Mouse (Mus musculus) stomach, embryonic 14.5 days (tissue): Measurements from ENCODE around the gene Cep170. TPM values are rescaled to one million over a fixed set of nuclear protein-coding genes. Genes with fewer than 3 reads are reported as not detected.
"Not testable (repeated sequence)": the region's sequence is repeated elsewhere in the genome, so short reads cannot be mapped to it uniquely, and the experiment has no call there.

Experiments
- ATAC-seq: fragments of 200-750 bp; cut with Nextera tagmentation; 2 replicates; pipeline ENCODE4 v1.8.0; 2017; ENCODE audit warnings: low read depth, moderate TSS enrichment; ENCODE audit not compliant: insufficient number of reproducible peaks, insufficient read depth, low FRiP score
- H3K27ac ChIP-seq: fragments of 300-500 bp; sonication (generic); 2 replicates; pipeline ENCODE4 v1.5.1; 2014; ENCODE audit warnings: mild to moderate bottlenecking, low read length, moderate library complexity, mixed read lengths
- H3K27me3 ChIP-seq: fragments of 300-500 bp; sonication (generic); 2 replicates; pipeline ENCODE4 v1.6.1; 2014; ENCODE audit warnings: low read length, control low read depth, mixed read lengths; ENCODE audit not compliant: control insufficient read depth, insufficient read depth
- H3K36me3 ChIP-seq: fragments of 300-500 bp; sonication (generic); 2 replicates; pipeline ENCODE4 v1.6.1; 2014; ENCODE audit warnings: mild to moderate bottlenecking, control low read depth, low read length, moderate library complexity, mixed read lengths; ENCODE audit not compliant: control insufficient read depth, insufficient read depth
- H3K4me1 ChIP-seq: fragments of 300-500 bp; sonication (generic); 2 replicates; pipeline ENCODE4 v1.6.1; 2014; ENCODE audit warnings: low read length, control low read depth, mixed read lengths; ENCODE audit not compliant: control insufficient read depth, insufficient read depth
- H3K4me2 ChIP-seq: fragments of 300-500 bp; sonication (generic); replicated peaks from 2 replicates; pipeline ENCODE4 v1.6.1; 2014; ENCODE audit warnings: low read depth, low read length, control low read depth
- H3K4me3 ChIP-seq: fragments of 300-500 bp; sonication (generic); 2 replicates; pipeline ENCODE4 v1.5.1; 2014; ENCODE audit warnings: low read depth, low read length, control low read depth
- H3K9ac ChIP-seq: fragments of 300-500 bp; sonication (generic); replicated peaks from 2 replicates; pipeline ENCODE4 v1.6.1; 2014; ENCODE audit warnings: low read depth, mild to moderate bottlenecking, control low read depth, low read length, moderate library complexity, mixed read lengths
- H3K9me3 ChIP-seq: fragments of 300-500 bp; sonication (generic); 2 replicates; pipeline ENCODE4 v1.6.1; 2016; ENCODE audit warnings: low read depth, low read length, control low read depth; ENCODE audit not compliant: control insufficient read depth
- WGBS: fragments of 180-500 bp; shearing (Covaris S2); extraction: QIAGEN DNeasy Blood & Tissue Kit; methylation state at CpG from one replicate; pipeline ENCODE4 v1.1.7; 2014; 5-methylcytosine and 5-hydroxymethylcytosine counted together
- polyA plus RNA-seq: library from polyadenylated mRNA; unstranded; fragments of >200 nt; fragmentation: Nextera tagmentation; extraction: Ambion mirVana; gene quantifications from 2 replicates; pipeline ENCODE4 v1.2.1, GENCODE M21; 2014

Gene Cep170
- polyA plus RNA-seq, 1 experiment from 2014 or later, result 37.6 TPM

DNA sequence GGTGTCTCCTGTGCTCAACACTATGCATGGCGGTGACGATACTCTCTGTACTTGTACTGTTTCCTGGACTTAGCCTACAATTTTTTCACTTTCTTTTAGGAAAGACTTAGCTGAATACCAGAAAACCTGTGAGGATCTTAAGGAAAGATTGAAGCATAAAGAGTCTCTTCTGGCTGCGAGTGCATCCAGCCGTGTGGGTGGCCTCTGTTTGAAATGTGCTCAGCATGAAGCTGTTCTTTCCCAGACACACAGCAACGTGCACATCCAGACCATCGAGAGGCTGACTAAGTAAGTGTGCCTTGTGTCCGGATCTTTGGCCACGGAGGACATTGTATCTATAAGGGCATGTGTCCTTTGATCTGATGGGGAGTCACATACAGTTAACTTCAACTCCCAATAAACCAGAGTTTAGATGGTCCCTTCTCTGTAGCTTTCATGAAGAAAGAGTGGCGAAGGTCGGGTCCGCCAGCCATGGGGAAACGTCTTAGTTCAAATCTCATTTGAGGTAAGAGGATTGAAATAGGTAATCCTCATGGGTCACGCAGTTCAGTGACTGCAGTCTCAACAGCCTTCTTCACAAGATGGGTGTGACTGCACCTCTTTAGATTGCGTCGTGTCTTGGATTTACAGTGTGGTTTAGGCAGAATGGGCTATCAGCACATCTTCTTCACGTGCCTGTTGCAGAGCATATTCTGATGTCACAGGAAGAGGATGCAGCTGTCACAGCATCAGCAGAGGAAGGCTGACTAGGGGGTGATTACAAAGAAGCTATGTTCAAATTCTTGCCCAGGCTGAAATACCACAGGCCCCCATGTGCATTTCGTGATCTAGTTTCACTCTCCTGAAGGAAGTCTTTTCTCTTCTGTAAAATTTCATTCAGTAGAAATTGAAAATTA, 31.5 kb upstream of the Cep170 start:
- Histone ChIP-seq H3K4me2 (no peak overlapping the region), H3K4me3 (no peak overlapping the region), H3K9me3 (no peaks in the 10 kb centered on the region), H3K27me3 (no peaks in the 10 kb centered on the region), H3K9ac (no peak overlapping the region), H3K4me1 (no peaks in the 10 kb centered on the region), H3K36me3 (no peaks in the 10 kb centered on the region; the same call in none of the 2 replicates), H3K27ac (no peak overlapping the region)
- 82% methylated on average over 17 of the region's 17 CpGs for WGBS
- ATAC-seq, result no peak

DNA sequence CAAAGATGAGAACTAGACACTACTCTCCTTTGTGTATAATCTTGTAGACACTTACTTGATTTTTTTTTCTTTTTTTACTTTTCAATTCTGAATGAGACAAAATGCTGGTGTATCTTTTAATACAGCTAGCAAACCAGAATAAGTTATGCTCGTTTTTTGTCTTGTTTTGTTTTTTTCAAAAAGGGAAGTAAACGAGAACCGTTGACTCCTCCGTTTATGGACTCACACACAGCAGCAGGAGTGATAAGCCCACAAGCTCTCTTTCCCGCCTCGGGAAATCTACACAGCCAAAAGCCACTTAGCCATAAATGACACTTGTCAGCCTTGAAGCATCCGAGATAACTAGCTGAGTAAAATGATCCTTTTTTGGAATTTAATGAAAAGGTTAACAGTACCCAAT, 22.7 kb upstream of the Cep170 start:
- H3K9me3 ChIP-seq, H3K9ac ChIP-seq, H3K27me3 ChIP-seq, ATAC-seq, H3K4me1 ChIP-seq, H3K4me2 ChIP-seq, H3K36me3 ChIP-seq, H3K4me3 ChIP-seq, H3K27ac ChIP-seq: not testable (repeated sequence)
- 73% methylated on average over 7 of the region's 7 CpGs for WGBS

- no peaks in the 10 kb centered on the region; the same call in 1 of the 2 replicates for H3K4me1 ChIP-seq
These were observed 21.8 kb upstream of the Cep170 start for GRCm38 (mm10) chr1:176835501-176836294.

GRCm38 (mm10) chr1:176834880-176835279, 21.0 kb upstream of the Cep170 start:
- Histone ChIP-seq H3K4me2 (peak overlapping the region; percentile 71; the same call in 1 of the 2 replicates), H3K9me3 (no peaks in the 10 kb centered on the region), H3K9ac (no peak overlapping the region), H3K4me3 (peak overlapping the region; percentile 33; the same call in 1 of the 2 replicates), H3K27me3 (no peaks in the 10 kb centered on the region), H3K4me1 (no peaks in the 10 kb centered on the region; the same call in 1 of the 2 replicates), H3K27ac (no peak overlapping the region), H3K36me3 (no peaks in the 10 kb centered on the region)
- WGBS, result 65% methylated on average over 6 of the region's 6 CpGs
- ATAC-seq, result no peak

More at GRCm38 (mm10) chr1:176835501-176836294, 21.8 kb upstream of the Cep170 start:
- H3K9ac ChIP-seq, result no peak overlapping the region
- WGBS, result under 1% methylated on average over 41 of the region's 41 CpGs
- H3K9me3 ChIP-seq, result no peaks in the 10 kb centered on the region
- H3K4me2 ChIP-seq, result peak overlapping the region; percentile 71
- H3K4me3 ChIP-seq, result peak overlapping the region; percentile 33
- no peaks in the 10 kb centered on the region for H3K27me3 ChIP-seq
- H3K36me3 ChIP-seq, result no peaks in the 10 kb centered on the region
- peak; percentile 49; the same call in 1 of the 2 replicates for ATAC-seq
- no peak overlapping the region for H3K27ac ChIP-seq

- ATAC-seq, result no peak
- WGBS, result 80% methylated on average over 3 of the region's 3 CpGs
- H3K27me3 ChIP-seq, result no peaks in the 10 kb centered on the region
These were observed 20.1 kb upstream of the Cep170 start for GRCm38 (mm10) chr1:176833948-176834347.

DNA sequence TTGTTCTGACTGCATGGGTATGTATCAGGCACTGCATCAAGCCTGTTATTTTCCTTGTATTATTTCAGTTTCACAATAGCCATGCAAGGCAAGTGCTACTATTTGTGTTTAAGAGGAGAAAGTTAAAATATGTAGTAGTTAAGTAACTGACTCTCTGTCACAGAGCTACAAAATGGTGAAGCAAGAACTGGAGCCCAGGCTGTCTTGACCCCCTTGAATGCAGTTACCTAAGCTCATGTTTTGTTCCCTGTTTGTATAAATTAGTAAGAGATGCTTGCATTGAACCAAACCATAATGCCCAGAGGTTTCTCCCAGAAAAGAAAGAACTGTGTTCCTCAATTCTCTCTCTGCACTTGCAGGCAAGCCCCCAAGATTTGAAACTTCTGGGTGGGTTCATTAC, 19.4 kb upstream of the Cep170 start:
- Histone ChIP-seq H3K4me3 (no peak overlapping the region), H3K9ac (no peak overlapping the region), H3K27me3 (no peaks in the 10 kb centered on the region), H3K27ac (no peak overlapping the region), H3K9me3 (no peaks in the 10 kb centered on the region), H3K4me1 (no peaks in the 10 kb centered on the region; the same call in 1 of the 2 replicates), H3K4me2 (no peak overlapping the region), H3K36me3 (no peaks in the 10 kb centered on the region)
- ATAC-seq, result no peak

More at GRCm38 (mm10) chr1:176833948-176834347, 20.1 kb upstream of the Cep170 start:
- Histone ChIP-seq H3K4me3 (no peak overlapping the region), H3K36me3 (no peaks in the 10 kb centered on the region), H3K27ac (no peak overlapping the region), H3K9me3 (no peaks in the 10 kb centered on the region), H3K9ac (no peak overlapping the region), H3K4me1 (no peaks in the 10 kb centered on the region; the same call in 1 of the 2 replicates), H3K4me2 (no peak overlapping the region)

DNA sequence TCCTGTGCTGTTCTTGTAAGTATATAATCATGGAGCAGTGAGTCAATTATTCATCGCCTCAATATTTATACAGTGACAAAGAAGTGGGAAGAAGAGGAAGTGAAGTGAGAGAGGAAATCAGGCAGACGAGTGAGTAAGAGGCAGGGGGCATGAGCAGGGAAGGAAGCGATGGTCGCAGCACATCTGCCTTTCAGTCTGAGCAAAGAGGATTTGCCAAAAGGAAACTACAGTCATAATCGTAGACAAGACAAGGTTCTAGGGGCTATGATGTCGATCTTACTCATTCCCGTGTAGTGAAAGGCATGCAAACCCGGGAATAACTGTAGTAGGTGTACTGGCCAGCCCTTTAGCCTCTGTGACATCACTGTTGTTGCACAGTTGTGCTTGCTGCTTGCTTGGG, 18.7 kb upstream of the Cep170 start:
- no peaks in the 10 kb centered on the region for H3K36me3 ChIP-seq
- H3K4me3 ChIP-seq, result no peak overlapping the region
- no peak overlapping the region for H3K27ac ChIP-seq
- no peaks in the 10 kb centered on the region; the same call in 1 of the 2 replicates for H3K4me1 ChIP-seq
- WGBS, result 65% methylated on average over 8 of the region's 8 CpGs
- H3K4me2 ChIP-seq, result no peak overlapping the region
- H3K9me3 ChIP-seq, result no peaks in the 10 kb centered on the region
- no peaks in the 10 kb centered on the region for H3K27me3 ChIP-seq
- H3K9ac ChIP-seq, result no peak overlapping the region
- ATAC-seq, result no peak

- ATAC-seq, result no peak
- Histone ChIP-seq H3K27ac (no peak overlapping the region), H3K27me3 (no peaks in the 10 kb centered on the region), H3K4me3 (no peak overlapping the region), H3K9ac (no peak overlapping the region), H3K4me1 (no peaks in the 10 kb centered on the region; the same call in 1 of the 2 replicates), H3K36me3 (no peaks in the 10 kb centered on the region), H3K9me3 (no peaks in the 10 kb centered on the region), H3K4me2 (no peak overlapping the region)
- WGBS, result 79% methylated on average over 2 of the region's 2 CpGs
These were observed 18.2 kb upstream of the Cep170 start for GRCm38 (mm10) chr1:176832071-176832470.
